Mouse (Mus musculus) heart, embryonic 16.5 days (tissue): ENCODE results near the gene Map3k7cl. TPM values are rescaled to one million over a fixed set of nuclear protein-coding genes. Genes with fewer than 3 reads are reported as not detected.

Experiments
- ATAC-seq: fragments of 200-750 bp; cut with Nextera tagmentation; replicated peaks from 2 replicates; pipeline ENCODE4 v1.8.0; 2017; ENCODE audit warnings: moderate number of reproducible peaks; ENCODE audit not compliant: insufficient read depth, low FRiP score; ENCODE audit errors: extremely low read depth
- H3K27ac ChIP-seq: fragments of 300-500 bp; sonication (generic); 2 replicates; pipeline ENCODE4 v1.5.1; 2014; ENCODE audit warnings: mild to moderate bottlenecking, low read length, control low read depth, moderate library complexity
- H3K27me3 ChIP-seq: fragments of 300-500 bp; sonication (generic); 2 replicates; pipeline ENCODE4 v1.6.1; 2014; ENCODE audit warnings: low read length, mixed read lengths; ENCODE audit not compliant: control insufficient read depth, insufficient read depth
- H3K36me3 ChIP-seq: fragments of 300-500 bp; sonication (generic); 2 replicates; pipeline ENCODE4 v1.6.1; 2014; ENCODE audit not compliant: control insufficient read depth, insufficient read depth
- H3K4me1 ChIP-seq: fragments of 300-500 bp; sonication (generic); 2 replicates; pipeline ENCODE4 v1.6.1; 2014; ENCODE audit warnings: low read length, mixed read lengths; ENCODE audit not compliant: control insufficient read depth, insufficient read depth
- H3K4me2 ChIP-seq: fragments of 300-500 bp; sonication (generic); 2 replicates; pipeline ENCODE4 v1.6.1; 2014; ENCODE audit warnings: low read depth, mild to moderate bottlenecking, control low read depth, low read length
- H3K4me3 ChIP-seq: fragments of 300-500 bp; sonication (generic); 2 replicates; pipeline ENCODE4 v1.5.1; 2014; ENCODE audit warnings: mild to moderate bottlenecking, control low read depth, low read length
- H3K9ac ChIP-seq: fragments of 300-500 bp; sonication (generic); 2 replicates; pipeline ENCODE4 v1.6.1; 2014; ENCODE audit warnings: low read length, control low read depth
- H3K9me3 ChIP-seq: fragments of 300-500 bp; sonication (generic); replicated peaks from 2 replicates; pipeline ENCODE4 v1.6.1; 2016; ENCODE audit warnings: low read length; ENCODE audit not compliant: control insufficient read depth
- WGBS: fragments of 180-500 bp; shearing (Covaris S2); extraction: QIAGEN DNeasy Blood & Tissue Kit; methylation state at CpG from one replicate; pipeline ENCODE4 v1.1.7; 2014; 5-methylcytosine and 5-hydroxymethylcytosine counted together
- polyA plus RNA-seq: library from polyadenylated mRNA; unstranded; fragments of >200 nt; fragmentation: Nextera tagmentation; extraction: Ambion mirVana; gene quantifications from 2 replicates; pipeline ENCODE4 v1.2.1, GENCODE M21; 2015

The Map3k7cl gene
- 0.30 and 0.86 TPM in 2 replicates for polyA plus RNA-seq

- 0 out of 2 replicates have a peak within 1 kb of the TSS, but pooled peaks have one; percentile 31 for H3K27ac ChIP-seq
- WGBS: 56% methylated on average over 24 of the region's 24 CpGs
- H3K4me2 ChIP-seq: peak within 1 kb of the TSS; percentile 46
- peak within 1 kb of the TSS; percentile 40; the same call in 1 of the 2 replicates for H3K9ac ChIP-seq
- H3K4me1 ChIP-seq: peaks cover 18% of the 10 kb centered on the region
- H3K36me3 ChIP-seq: no peaks in the 10 kb centered on the region
- ATAC-seq: peak; percentile 49; the same call in 1 of the 2 replicates
- peak within 1 kb of the TSS; percentile 22; the same call in 1 of the 2 replicates for H3K4me3 ChIP-seq
- H3K9me3 ChIP-seq: no peaks in the 10 kb centered on the region
- H3K27me3 ChIP-seq: no peaks in the 10 kb centered on the region
Measured at GRCm38 (mm10) chr16:87552907-87553691, at the start of gene Map3k7cl. Map3k7cl (plus strand) TSS chr16:87553330.

GRCm38 (mm10) chr16:87511706-87512105, 41.4 kb upstream of the Map3k7cl start:
- 76% methylated on average over 5 of the region's 5 CpGs for WGBS
- Histone ChIP-seq H3K4me1 (no peaks in the 10 kb centered on the region), H3K4me3 (no peak overlapping the region), H3K27ac (no peak overlapping the region), H3K36me3 (no peaks in the 10 kb centered on the region), H3K9me3 (no peaks in the 10 kb centered on the region), H3K4me2 (no peak overlapping the region), H3K27me3 (no peaks in the 10 kb centered on the region), H3K9ac (no peak overlapping the region)
- no peak for ATAC-seq

- H3K4me2 ChIP-seq: no peak overlapping the region
- H3K36me3 ChIP-seq: no peaks in the 10 kb centered on the region
- H3K9me3 ChIP-seq: no peaks in the 10 kb centered on the region
- H3K4me1 ChIP-seq: no peaks in the 10 kb centered on the region
- ATAC-seq: no peak
- H3K9ac ChIP-seq: no peak overlapping the region
- no peak overlapping the region for H3K4me3 ChIP-seq
- H3K27me3 ChIP-seq: no peaks in the 10 kb centered on the region
- no peak overlapping the region for H3K27ac ChIP-seq
- WGBS: 87% methylated on average over 14 of the region's 14 CpGs
Measured at GRCm38 (mm10) chr16:87512331-87512730, 40.8 kb upstream of the Map3k7cl start.

- Histone ChIP-seq H3K9me3 (no peaks in the 10 kb centered on the region), H3K4me2 (no peak overlapping the region), H3K9ac (no peak overlapping the region), H3K4me3 (no peak overlapping the region), H3K4me1 (peaks cover 4% of the 10 kb centered on the region), H3K36me3 (no peaks in the 10 kb centered on the region), H3K27me3 (no peaks in the 10 kb centered on the region), H3K27ac (no peak overlapping the region)
- 76% methylated on average over 5 of the region's 5 CpGs for WGBS
- no peak for ATAC-seq
Measured at GRCm38 (mm10) chr16:87524228-87524627, 28.9 kb upstream of the Map3k7cl start.

- H3K4me3 ChIP-seq: no peak overlapping the region
- peaks cover 4% of the 10 kb centered on the region for H3K4me1 ChIP-seq
- H3K27me3 ChIP-seq: no peaks in the 10 kb centered on the region
- H3K36me3 ChIP-seq: no peaks in the 10 kb centered on the region
- no peak overlapping the region for H3K9ac ChIP-seq
- H3K27ac ChIP-seq: no peak overlapping the region
- no peak overlapping the region for H3K4me2 ChIP-seq
- WGBS: 53% methylated on average over 8 of the region's 8 CpGs
- H3K9me3 ChIP-seq: no peaks in the 10 kb centered on the region
- ATAC-seq: no peak
Measured at GRCm38 (mm10) chr16:87527553-87528249, 25.4 kb upstream of the Map3k7cl start.

- no peaks in the 10 kb centered on the region for H3K36me3 ChIP-seq
- no peak overlapping the region for H3K27ac ChIP-seq
- H3K4me1 ChIP-seq: peaks cover 2% of the 10 kb centered on the region
- no peaks in the 10 kb centered on the region for H3K9me3 ChIP-seq
- no peak overlapping the region for H3K4me2 ChIP-seq
- no peak overlapping the region for H3K9ac ChIP-seq
- no peak for ATAC-seq
- no peak overlapping the region for H3K4me3 ChIP-seq
- H3K27me3 ChIP-seq: no peaks in the 10 kb centered on the region
- WGBS: 66% methylated on average over 10 of the region's 10 CpGs
Measured at GRCm38 (mm10) chr16:87528755-87529154, 24.4 kb upstream of the Map3k7cl start.

GRCm38 (mm10) chr16:87548348-87548747, 4.8 kb upstream of the Map3k7cl start:
- 45% methylated on average over 2 of the region's 2 CpGs for WGBS
- no peak overlapping the region for H3K4me2 ChIP-seq
- H3K27ac ChIP-seq: no peak overlapping the region
- ATAC-seq: no peak
- H3K36me3 ChIP-seq: no peaks in the 10 kb centered on the region
- 0 out of 2 replicates have a peak, but pooled peaks cover 6% of the 10 kb centered on the region for H3K4me1 ChIP-seq
- no peak overlapping the region for H3K9ac ChIP-seq
- no peaks in the 10 kb centered on the region for H3K27me3 ChIP-seq
- H3K4me3 ChIP-seq: no peak overlapping the region
- H3K9me3 ChIP-seq: no peaks in the 10 kb centered on the region

GRCm38 (mm10) chr16:87556320-87556719, 3.2 kb downstream of the Map3k7cl start:
- no peaks in the 10 kb centered on the region for H3K27me3 ChIP-seq
- H3K36me3 ChIP-seq: no peaks in the 10 kb centered on the region
- peaks cover 18% of the 10 kb centered on the region for H3K4me1 ChIP-seq
- 24% methylated on average over 8 of the region's 8 CpGs for WGBS
- no peak overlapping the region for H3K9ac ChIP-seq
- no peak overlapping the region for H3K4me2 ChIP-seq
- H3K4me3 ChIP-seq: no peak overlapping the region
- ATAC-seq: no peak
- H3K9me3 ChIP-seq: no peaks in the 10 kb centered on the region
- H3K27ac ChIP-seq: 0 out of 2 replicates have a peak overlapping the region, but pooled peaks have one; percentile 1

GRCm38 (mm10) chr16:87561501-87561900, 8.4 kb downstream of the Map3k7cl start:
- Histone ChIP-seq H3K4me3 (no peak overlapping the region), H3K4me2 (no peak overlapping the region), H3K27ac (no peak overlapping the region), H3K9me3 (no peaks in the 10 kb centered on the region), H3K36me3 (no peaks in the 10 kb centered on the region), H3K9ac (no peak overlapping the region), H3K27me3 (no peaks in the 10 kb centered on the region), H3K4me1 (peaks cover 2% of the 10 kb centered on the region; the same call in 1 of the 2 replicates)
- WGBS: 80% methylated on average over 4 of the region's 4 CpGs
- no peak for ATAC-seq
